Mouse (Mus musculus): Measurements from ENCODE around the gene Iqce.

DNA sequence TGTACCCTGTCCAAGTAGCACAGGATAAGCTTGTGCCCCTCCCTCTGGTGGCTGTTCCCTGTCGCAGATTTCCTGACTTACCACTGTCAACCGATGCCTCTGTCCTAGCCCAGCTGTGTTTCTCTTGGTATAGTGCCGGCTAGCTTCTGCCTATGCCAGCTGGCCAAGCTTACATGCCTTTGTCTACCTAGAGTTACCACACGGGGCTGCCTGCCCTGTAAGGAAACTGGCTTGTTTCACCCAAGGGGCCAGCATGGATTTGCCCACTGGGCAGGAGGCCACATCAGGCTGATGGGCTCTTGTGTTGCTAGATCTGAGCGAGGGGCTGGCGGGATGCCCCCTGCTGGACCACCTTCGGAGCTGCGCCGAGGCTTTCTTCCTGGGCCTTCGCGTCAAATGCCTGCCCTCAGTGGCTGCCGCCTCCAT lies 41.5 kb upstream of the Iqce start:
- TF ChIP-seq CTCF (IDR thresholded peaks at IDR 0.05; ENCODE audit: borderline replicate concordance, control insufficient read depth, extremely low read depth, insufficient read depth, low read length, poor library complexity): 0 out of 2 replicates have a peak, but pooled peaks have one; percentile 32
- no peak for TF ChIP-seq POLR2A (IDR thresholded peaks at IDR 0.05; ENCODE audit: control insufficient read depth, extremely low read depth, insufficient read depth, low read length, poor library complexity)
